Mouse (Mus musculus) spleen, adult 2 months (tissue): ENCODE data around the gene Ddx50. TPM values are rescaled to one million over a fixed set of nuclear protein-coding genes. Genes with fewer than 3 reads are reported as not detected.

Experiments used
- DNase-seq, 2 experiments: peaks; one replicate each; pipeline versions ENCODE4 v3.0.0 to v3.0.0-alpha.2; 2012 to 2021; ENCODE audit warnings: low spot score in 2 of 2, low read depth in 1 of 2
- H3K27ac ChIP-seq: fragments of 200-500 bp; 2 replicates; pipeline ENCODE4 v1.5.1; 2012; ENCODE audit warnings: low read length, inconsistent platforms; ENCODE audit not compliant: insufficient read depth
- H3K27me3 ChIP-seq: fragments of 200-500 bp; 2 replicates; pipeline ENCODE4 v1.6.1; 2012; ENCODE audit warnings: mild to moderate bottlenecking, moderate library complexity, low read length, inconsistent platforms; ENCODE audit not compliant: control insufficient read depth, insufficient read depth
- H3K36me3 ChIP-seq: fragments of 200-500 bp; 2 replicates; pipeline ENCODE4 v1.6.1; 2012; ENCODE audit warnings: mild to moderate bottlenecking, low read length, inconsistent platforms; ENCODE audit not compliant: control insufficient read depth, insufficient read depth
- H3K4me1 ChIP-seq: fragments of 200-500 bp; 2 replicates; pipeline ENCODE4 v1.6.1; 2011; ENCODE audit warnings: inconsistent platforms; ENCODE audit not compliant: control insufficient read depth, insufficient read depth, insufficient read length
- H3K4me3 ChIP-seq: fragments of 200-500 bp; 2 replicates; pipeline ENCODE4 v1.5.1; 2011; ENCODE audit warnings: mild to moderate bottlenecking, inconsistent platforms; ENCODE audit not compliant: insufficient read depth, insufficient read length; ENCODE audit errors: extremely low read depth
- CTCF ChIP-seq: fragments of 200-500 bp; IDR thresholded peaks from 2 replicates; pipeline ENCODE4 v1.5.1; 2011; ENCODE audit warnings: mild to moderate bottlenecking, inconsistent platforms; ENCODE audit not compliant: insufficient read depth, insufficient read length, insufficient replicate concordance; ENCODE audit errors: extremely low read depth
- POLR2A ChIP-seq: fragments of 200-500 bp; IDR thresholded peaks from 2 replicates; pipeline ENCODE4 v1.6.1; 2011; ENCODE audit warnings: low read depth, low read length, inconsistent platforms
- WGBS: fragments of 180-500 bp; shearing (Covaris S2); methylation state at CpG from one replicate; pipeline ENCODE4 v1.1.7; 2018; 5-methylcytosine and 5-hydroxymethylcytosine counted together
- polyA plus RNA-seq: library from polyadenylated mRNA; depleted of rRNA; stranded (reverse); fragments of >200 nt; gene quantifications from 2 replicates; pipeline ENCODE4 v1.2.3, GENCODE M21; 2012; rRNA removed

Ddx50 gene
- polyA plus RNA-seq, 1 experiment = 6.1 TPM

GRCm38 (mm10) chr10:62575001-62575400 lies 76.0 kb downstream of the Ddx50 start:
- WGBS = 91% methylated on average over 13 of the region's 13 CpGs
- DNase-seq = no peak

DNA sequence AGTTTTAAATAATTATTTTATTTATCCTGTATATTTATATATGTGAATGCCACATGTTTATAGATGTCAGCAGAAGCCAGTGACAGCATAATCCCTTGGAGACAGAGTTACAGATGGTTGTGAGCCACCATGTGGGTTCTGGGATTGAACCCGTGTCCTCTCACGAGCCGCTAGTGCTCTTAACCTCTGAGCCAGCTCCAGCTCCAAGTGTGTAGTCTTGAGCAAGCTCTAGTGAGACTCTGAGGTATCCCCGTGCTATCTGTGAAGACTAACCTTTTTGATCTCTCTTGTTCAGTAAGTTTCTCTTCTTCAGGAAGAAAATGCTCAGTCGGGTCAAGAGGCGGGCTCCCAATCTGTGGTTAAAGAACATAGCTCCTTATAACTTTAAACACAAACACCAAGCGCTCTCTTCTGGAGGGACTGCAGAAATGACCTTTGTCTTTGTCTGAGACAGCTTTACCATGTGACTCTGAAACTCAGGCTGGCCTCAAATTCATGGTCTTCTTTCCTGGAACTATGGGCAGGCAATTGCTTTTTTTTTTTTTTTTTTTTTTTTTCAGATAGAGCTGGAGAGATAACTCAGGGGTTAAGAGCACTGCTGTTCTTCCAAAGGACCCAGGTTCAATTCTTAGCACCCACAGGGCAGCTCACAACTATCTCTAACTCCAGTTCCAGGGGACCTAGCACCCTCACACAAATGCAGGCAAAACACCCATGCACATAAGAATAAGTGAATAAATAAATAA lies 80.7 kb downstream of the Ddx50 start:
- H3K4me1 ChIP-seq = no peaks in the 10 kb centered on the region
- H3K27me3 ChIP-seq = no peaks in the 10 kb centered on the region
- 72% methylated on average over 7 of the region's 7 CpGs for WGBS
- no peak overlapping the region for H3K4me3 ChIP-seq
- TF ChIP-seq CTCF = no peak
- no peak for TF ChIP-seq POLR2A
- no peak overlapping the region for H3K27ac ChIP-seq
- peaks cover 29% of the 10 kb centered on the region for H3K36me3 ChIP-seq
- DNase-seq = no peak

More at GRCm38 (mm10) chr10:62575001-62575400, 76.0 kb downstream of the Ddx50 start:
- no peak for TF ChIP-seq CTCF
- no peak for TF ChIP-seq POLR2A
- Histone ChIP-seq H3K4me3 (no peak overlapping the region), H3K36me3 (peaks cover 18% of the 10 kb centered on the region), H3K27me3 (no peaks in the 10 kb centered on the region), H3K27ac (no peak overlapping the region), H3K4me1 (peaks cover 7% of the 10 kb centered on the region)

GRCm38 (mm10) chr10:62568861-62569260 lies 82.2 kb downstream of the Ddx50 start:
- H3K36me3 ChIP-seq = peaks cover 28% of the 10 kb centered on the region
- no peaks in the 10 kb centered on the region for H3K27me3 ChIP-seq
- no peak overlapping the region for H3K4me3 ChIP-seq
- DNase-seq = no peak
- TF ChIP-seq POLR2A (no peak), CTCF (no peak)
- no peaks in the 10 kb centered on the region for H3K4me1 ChIP-seq
- 67% methylated on average over 4 of the region's 4 CpGs for WGBS
- no peak overlapping the region for H3K27ac ChIP-seq

Other genes starting within 250 kb of the Ddx50 start
- gene Hkdc1, start 228.7 kb downstream of the Ddx50 start, polyA plus RNA-seq = 0.04 and 0.06 TPM in 2 replicates
- not detected in 2 replicates for gene 4930507D05Rik, start 201.7 kb downstream of the Ddx50 start, polyA plus RNA-seq
- 8.0 and 10.4 TPM in 2 replicates for gene Supv3l1, start 201.5 kb downstream of the Ddx50 start, polyA plus RNA-seq
- gene Vps26a, start 164.4 kb downstream of the Ddx50 start, polyA plus RNA-seq = 4.0 and 5.6 TPM in 2 replicates
- gene Srgn, start 123.8 kb downstream of the Ddx50 start, polyA plus RNA-seq = 65.7 and 76.3 TPM in 2 replicates
- 16.8 and 23.5 TPM in 2 replicates for gene Kif1bp, start 72.8 kb downstream of the Ddx50 start, polyA plus RNA-seq
- gene Ddx21, start 48.9 kb downstream of the Ddx50 start, polyA plus RNA-seq = 10.3 and 11.8 TPM in 2 replicates
- gene Stox1, start 74.9 kb upstream of the Ddx50 start, polyA plus RNA-seq = 0.14 and 0.20 TPM in 2 replicates
- gene Ccar1, start 141.1 kb upstream of the Ddx50 start, polyA plus RNA-seq = 44.4 and 53.5 TPM in 2 replicates